Mouse (Mus musculus) left cerebral cortex, adult 9 months (tissue): ENCODE results near the gene Ttyh2.
A peak's percentile ranks its signal among the peaks of the same experiment; 100 is the strongest.
"Not testable (repeated sequence)": the region's sequence is repeated elsewhere in the genome, so short reads cannot be mapped to it uniquely, and the experiment has no call there.

ENCODE experiments used
- DNase-seq, 2 experiments: peaks; one replicate each; pipeline ENCODE4 v3.0.0; 2022; ENCODE audit warnings: low spot score in 2 of 2

The Ttyh2 gene

GRCm38 (mm10) chr11:114662161-114662560 lies 13.1 kb upstream of the Ttyh2 start:
- DNase-seq, result no peak

GRCm38 (mm10) chr11:114662746-114663362 lies 12.4 kb upstream of the Ttyh2 start:
- peak in 1 of 2 experiments; percentile 74 for DNase-seq

- DNase-seq, result no peak
These were observed 11.1 kb upstream of the Ttyh2 start for GRCm38 (mm10) chr11:114664164-114664563.

- no peak for DNase-seq
These were observed 9.8 kb upstream of the Ttyh2 start for GRCm38 (mm10) chr11:114665463-114665862.

GRCm38 (mm10) chr11:114666786-114667185 lies 8.4 kb upstream of the Ttyh2 start:
- no peak for DNase-seq

- DNase-seq, result no peak
These were observed 7.8 kb upstream of the Ttyh2 start for GRCm38 (mm10) chr11:114667236-114667931.

- peak in 1 of 2 experiments; percentile 43 for DNase-seq
These were observed 7.3 kb upstream of the Ttyh2 start for GRCm38 (mm10) chr11:114667932-114668285.

- peak; percentile 81 to 97 for DNase-seq
These were observed 6.9 kb upstream of the Ttyh2 start, which contains the start of gene Rpl38 for GRCm38 (mm10) chr11:114668301-114668710. Rpl38 (plus strand) TSS chr11:114668524.

- DNase-seq, result peak in 1 of 2 experiments; percentile 80
These were observed 6.2 kb upstream of the Ttyh2 start for GRCm38 (mm10) chr11:114668741-114669623.

- DNase-seq, result no peak
These were observed 5.5 kb upstream of the Ttyh2 start for GRCm38 (mm10) chr11:114669651-114670168.

- no peak for DNase-seq
These were observed 4.1 kb upstream of the Ttyh2 start for GRCm38 (mm10) chr11:114671147-114671546.

- DNase-seq, result peak in 1 of 2 experiments; percentile 40
These were observed 2.2 kb upstream of the Ttyh2 start for GRCm38 (mm10) chr11:114672794-114673718.

GRCm38 (mm10) chr11:114673719-114674050 lies 1.5 kb upstream of the Ttyh2 start:
- DNase-seq, result no peak

GRCm38 (mm10) chr11:114674180-114674579 lies 1.1 kb upstream of the Ttyh2 start:
- DNase-seq, result no peak

GRCm38 (mm10) chr11:114674796-114675195 lies 435 bp upstream of the Ttyh2 start:
- not testable (repeated sequence) for DNase-seq

GRCm38 (mm10) chr11:114675826-114676401 lies 683 bp downstream of the Ttyh2 start:
- DNase-seq, result peak in 1 of 2 experiments; percentile 31

GRCm38 (mm10) chr11:114676431-114676830 lies 1.2 kb downstream of the Ttyh2 start:
- no peak for DNase-seq

- no peak for DNase-seq
These were observed 1.8 kb downstream of the Ttyh2 start for GRCm38 (mm10) chr11:114676896-114677530.

- DNase-seq, result no peak
These were observed 4.4 kb downstream of the Ttyh2 start for GRCm38 (mm10) chr11:114679582-114679981.

GRCm38 (mm10) chr11:114680291-114680690 lies 5.1 kb downstream of the Ttyh2 start:
- no peak for DNase-seq
